Mouse (Mus musculus) left cerebral cortex, adult 8-10 months (tissue): ENCODE results near the gene Etfdh. TPM values are rescaled to one million over a fixed set of nuclear protein-coding genes. Genes with fewer than 3 reads are reported as not detected.

Experiments
- DNase-seq, 2 experiments: peaks; one replicate each; pipeline ENCODE4 v3.0.0; 2022; ENCODE audit warnings: low spot score in 2 of 2
- total RNA-seq, 4 experiments: library from RNA; stranded (reverse); gene quantifications; 2 replicates each; pipeline ENCODE4 v1.2.4; 2022

The Etfdh gene
- total RNA-seq = 10 to 100 TPM; 23.1 to 28.2 (median 25.4) TPM

DNA sequence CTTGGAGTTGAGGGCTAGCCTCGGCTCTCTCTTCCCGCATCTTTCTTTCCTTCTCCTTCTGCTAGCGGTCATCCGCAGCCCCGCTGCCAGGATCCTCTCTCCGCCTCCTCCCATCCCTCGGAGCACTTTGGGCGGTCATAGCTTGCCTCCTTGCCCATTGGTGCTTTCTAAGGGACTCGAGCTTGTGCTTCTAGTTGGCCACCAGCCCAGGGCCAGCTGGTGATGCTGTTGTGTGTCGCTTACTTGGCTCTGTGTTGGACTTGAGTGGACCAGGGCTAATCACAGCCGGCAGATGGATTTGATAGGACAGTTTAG, at the start of gene Etfdh:
Gene Etfdh (minus strand): TSS at position 85 of the 315 bp plus-strand sequence.
- DNase-seq = peak in 1 of 2 experiments; percentile 74

DNA sequence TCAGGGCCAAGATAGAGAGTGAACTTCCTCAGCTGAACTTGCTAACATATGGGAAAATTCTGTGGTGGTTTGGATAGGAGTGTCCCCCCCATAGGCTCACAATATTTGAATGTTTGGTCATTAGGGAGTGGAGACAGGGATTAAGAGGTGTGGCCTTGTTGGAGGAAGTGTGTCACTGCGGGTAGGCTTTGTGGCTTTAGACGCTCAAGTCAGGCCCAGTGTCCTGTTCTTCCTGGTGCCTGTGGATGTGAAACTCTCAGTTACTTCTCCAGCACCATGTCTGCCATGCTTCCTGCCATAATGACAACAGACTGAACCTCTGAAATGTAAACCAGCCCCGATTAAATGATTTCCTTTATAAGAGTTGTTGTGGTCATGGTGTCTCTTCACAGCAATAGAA, 47.1 kb upstream of the Etfdh start:
- DNase-seq = no peak

DNA sequence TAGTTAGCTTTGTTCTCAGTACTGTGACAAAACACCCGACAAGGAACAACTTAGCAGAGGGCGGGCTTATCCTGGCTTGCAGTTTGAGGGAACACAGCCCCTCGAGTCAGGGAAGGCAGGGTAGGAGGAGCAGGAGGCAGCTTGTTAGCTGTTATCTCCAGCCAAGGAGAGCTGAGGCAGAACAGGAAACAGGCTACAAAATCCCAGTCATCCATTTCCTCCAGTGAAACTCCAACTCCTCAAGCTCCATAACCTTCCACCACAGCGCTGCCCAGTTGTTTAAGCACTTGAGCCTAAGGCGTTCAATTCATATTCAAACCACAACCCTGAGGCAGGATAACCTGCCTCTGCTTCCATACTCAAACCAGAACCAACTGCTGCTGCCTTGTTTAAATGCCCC, 45.3 kb upstream of the Etfdh start:
- no peak for DNase-seq

DNA sequence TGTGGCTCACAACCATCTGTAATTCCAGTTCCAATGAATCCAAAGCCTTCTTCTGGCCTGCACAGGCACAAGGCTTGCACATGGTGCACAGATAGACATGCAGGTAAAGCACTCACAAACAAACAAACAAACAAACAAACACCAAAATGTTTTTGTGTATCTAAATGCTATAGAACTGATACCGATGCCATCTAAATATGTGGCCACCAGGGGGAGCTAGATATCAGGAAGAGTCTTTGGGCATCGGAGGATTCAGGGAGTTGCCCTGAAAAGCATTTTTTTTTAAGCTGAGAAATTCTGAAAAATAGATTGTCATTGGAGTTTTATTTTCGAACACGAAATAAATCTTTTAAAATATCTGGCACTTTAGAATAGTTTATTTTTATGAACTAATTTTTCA, 43.8 kb upstream of the Etfdh start:
- DNase-seq = no peak

DNA sequence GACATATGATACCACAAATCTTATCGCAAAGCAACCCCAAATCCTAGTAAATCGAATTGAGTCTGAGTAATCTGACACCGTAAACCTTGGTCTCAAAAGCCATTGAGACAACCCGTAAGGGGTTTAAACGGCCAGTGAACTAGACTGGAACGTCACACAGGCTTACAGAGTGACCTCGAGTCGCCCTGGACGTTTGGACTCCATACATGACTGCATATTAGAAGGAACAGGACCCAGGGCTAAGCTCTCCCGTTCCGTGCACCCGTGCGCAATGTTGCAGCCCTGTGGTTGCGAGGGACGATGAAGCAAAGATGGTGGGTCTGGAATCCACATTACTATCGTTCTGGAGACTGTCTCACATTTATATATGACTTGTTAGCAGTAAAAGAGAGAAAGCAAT, 42.9 kb upstream of the Etfdh start:
- DNase-seq = no peak

DNA sequence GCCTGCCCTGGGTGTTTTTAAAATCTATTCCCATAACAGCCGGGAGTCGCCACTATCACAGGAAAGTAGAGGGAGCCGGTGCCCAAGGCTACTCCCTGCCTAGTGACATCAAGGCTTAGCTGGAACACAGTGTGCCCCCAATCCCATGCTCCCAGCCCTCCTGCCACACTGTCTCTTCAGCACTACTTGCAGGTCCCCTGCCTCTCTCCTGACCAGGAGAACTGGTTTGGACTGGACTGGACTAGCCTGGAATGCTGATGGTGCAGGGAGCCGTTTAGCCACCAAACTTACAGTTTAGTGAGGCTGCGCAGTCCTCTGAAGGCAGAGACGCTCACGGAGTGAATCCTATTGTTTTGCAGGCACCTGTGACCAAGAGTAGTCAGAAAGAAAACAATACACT, 41.3 kb upstream of the Etfdh start:
- DNase-seq = no peak

DNA sequence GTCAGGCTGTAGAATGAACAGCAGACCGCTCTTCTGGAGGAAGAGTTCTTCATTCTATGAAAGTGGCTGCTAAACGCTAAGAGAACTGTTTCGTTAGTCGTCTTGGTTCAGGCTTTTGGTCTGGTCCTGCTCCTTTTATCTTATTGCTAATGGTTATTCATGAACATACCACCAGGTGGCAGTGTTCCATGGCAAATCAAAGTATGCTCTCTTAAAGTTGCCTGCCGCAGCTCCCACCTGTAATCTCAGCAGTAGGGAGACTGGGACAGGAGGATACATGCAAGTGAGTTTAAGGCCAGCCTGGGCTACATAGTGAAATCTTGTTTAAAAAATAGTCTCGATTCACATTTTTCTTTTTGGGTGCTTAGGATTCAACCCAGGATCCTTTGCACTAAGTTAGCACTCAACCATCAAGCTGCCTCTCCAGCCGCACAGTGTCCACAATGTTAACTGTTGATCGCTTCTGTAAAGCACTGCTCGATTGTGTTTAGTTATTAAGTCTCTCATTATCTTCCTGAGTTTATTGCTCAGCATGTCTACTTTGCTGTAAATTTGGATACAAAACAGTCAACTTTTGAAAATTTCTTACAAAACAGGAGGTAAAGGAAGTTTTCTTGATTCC, 35.6 kb upstream of the Etfdh start:
- no peak for DNase-seq

DNA sequence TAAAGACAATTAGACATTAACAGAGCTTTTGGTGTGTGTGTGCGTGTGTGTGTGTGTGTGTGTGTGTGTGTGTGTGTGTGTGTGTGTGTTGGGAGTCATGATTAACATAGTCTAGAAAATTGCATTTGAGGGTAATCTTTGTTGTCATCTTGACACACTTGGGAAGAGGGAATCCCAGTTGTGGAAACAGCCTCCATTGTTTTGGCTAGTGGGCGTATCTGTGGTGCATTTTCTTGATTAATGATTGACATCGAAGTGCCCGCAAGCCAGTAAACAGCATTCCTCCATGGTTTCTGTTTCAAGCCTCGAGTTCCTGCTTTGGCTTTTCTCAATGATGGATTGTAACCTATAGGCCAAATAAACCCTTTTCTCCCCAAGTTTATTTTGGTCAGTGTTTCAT, 27.4 kb upstream of the Etfdh start:
- no peak for DNase-seq

DNA sequence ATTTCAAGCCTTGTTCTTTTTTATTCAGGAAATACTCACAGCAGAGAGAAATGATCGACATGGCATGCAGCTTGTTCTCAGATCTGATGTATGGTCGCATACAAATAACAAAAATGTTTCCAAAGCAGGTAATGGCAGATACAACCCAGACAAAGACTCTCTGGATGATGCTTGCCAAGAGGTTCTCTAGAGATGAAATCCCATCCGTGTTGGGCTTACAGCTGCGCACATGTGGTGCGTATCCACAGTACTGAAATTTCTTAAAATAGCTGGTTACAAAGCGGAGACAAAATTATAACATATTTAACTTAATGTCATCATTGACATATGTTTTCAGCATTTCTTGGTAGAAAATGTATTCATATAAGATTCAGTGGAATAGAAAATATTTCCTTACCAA, 22.8 kb upstream of the Etfdh start:
- DNase-seq = no peak

DNA sequence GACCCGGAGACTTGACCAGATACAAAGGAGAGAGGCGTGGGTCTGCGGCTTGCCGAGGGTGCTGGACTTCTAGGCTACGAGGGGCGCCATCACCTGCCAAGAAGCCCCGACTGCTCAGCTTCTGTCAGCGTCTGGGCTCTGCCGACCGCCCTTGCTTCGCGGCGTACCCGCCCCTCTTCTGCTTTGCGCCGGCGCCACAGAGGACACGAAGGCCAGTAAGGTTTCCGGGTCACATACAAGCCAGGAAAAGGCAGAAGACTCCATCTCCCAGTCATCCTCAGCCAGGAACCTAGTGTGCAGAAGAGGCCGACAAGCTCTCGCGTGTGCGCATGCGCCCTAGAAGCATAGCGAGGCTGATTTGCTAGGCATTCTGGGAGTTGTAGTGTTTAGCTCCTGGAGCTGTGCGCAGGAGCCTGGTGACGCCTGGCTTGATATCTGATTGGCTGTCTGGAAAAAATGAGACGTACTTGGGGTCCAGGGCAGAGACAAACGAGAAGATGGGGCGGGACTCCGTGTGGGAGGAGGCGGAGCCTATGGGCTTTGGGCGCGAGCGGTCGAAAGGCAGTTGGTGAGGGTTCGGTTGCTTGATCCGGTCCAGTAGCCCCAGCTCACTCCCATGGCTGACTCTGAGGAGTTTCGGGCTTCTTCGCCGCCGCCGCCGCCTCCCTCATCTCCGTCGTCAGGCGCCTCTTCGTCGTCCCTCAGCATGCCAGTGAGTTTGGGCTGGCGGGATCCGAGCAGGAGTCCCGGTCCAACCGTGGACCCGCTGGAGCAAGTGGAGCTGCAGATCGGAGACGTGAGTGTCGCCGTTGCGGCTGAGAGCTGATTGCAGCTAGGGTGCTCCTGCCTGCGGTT, 512 bp downstream of the Etfdh start, which contains the start of gene 4930579G24Rik:
Gene 4930579G24Rik (plus strand): TSS at position 519 of the 855 bp plus-strand sequence.
- DNase-seq = peak; percentile 79 to 99

DNA sequence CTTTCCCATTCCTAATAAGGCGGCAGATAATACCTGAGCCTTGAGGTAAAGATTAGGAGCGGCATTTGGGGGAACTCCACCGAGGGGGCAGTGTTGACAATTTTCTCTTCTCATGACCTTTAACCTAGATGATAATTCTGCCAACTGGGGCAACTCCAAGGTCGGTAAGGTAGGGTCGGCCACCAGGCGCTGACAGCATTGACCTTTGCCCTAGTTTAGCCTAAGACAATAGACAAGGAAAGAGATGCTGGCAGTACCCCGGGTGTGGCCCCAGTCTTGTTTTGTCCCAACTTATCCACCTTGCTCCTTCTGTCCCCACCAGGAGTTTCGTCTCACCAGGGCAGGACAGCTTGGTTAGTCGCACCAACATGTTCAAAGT, 1.1 kb downstream of the Etfdh start:
- DNase-seq = no peak

DNA sequence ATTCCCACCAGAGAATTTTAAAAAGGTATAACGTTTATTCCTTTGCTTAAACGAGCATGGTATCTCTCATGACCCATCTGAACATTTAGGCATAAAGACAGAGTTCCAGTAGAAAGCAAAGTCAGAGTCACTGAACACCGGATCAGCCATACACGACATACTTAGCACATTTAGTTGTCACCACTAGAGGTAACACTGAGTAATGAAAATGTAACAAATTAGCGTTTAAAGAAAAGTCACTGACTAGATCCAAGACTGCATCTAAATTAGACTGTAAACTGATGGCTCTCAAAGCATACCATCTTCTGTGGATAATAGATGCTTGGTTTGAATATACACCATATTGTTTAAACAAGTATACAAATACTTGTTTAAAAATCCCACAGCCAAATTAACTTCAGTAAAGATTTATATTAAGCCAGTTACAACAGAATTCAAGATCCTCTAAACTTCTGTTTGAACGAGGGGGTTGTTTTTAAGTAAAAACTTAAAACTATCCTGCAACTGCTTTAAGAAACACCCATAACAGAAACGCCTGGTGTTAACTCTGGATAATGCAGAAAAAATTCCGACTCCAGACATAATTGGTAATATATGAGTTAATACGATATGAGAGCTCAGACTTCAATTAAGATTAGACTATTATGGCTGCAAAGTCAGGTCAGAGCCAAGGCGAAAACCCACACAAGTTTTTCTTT, 1.7 kb downstream of the Etfdh start:
- no peak for DNase-seq

DNA sequence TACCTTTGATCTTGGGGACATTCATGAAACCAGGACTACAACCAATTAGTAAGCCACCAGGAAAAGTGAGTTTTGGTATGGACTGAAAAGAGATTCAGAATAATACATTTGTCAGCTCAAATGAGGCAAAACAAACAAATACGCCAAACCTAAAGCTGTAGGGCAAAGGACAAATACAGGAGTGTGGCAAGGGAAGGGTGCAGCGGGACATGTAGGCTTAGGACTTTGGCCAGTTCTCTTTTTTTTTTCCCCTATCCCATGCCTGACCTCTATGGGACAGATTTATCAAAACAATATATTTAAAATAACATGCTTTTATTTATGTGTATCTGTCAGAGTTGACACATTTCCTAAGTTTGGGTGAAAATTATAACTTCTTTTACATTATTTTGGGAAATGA, 19.4 kb downstream of the Etfdh start:
- no peak for DNase-seq

DNA sequence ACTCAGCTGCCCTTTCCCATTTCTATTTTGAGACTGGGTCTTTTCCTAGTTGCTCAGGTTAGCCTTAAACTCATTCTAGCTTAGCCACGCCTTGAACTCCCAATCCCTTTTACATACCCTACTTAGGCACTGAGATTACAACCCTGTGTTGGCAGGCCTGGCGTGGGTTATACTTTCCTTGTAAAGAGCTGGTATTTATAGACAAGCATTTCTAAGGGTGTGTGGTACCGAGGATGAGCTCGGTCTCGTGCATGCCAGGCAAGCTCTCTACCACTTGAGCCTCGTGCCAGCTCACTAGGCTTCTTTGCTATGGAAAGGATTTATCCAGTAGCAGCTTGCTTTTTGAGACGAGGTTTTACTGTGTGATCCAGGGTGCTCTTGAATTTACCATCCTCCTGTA, 33.8 kb downstream of the Etfdh start:
- no peak for DNase-seq

DNA sequence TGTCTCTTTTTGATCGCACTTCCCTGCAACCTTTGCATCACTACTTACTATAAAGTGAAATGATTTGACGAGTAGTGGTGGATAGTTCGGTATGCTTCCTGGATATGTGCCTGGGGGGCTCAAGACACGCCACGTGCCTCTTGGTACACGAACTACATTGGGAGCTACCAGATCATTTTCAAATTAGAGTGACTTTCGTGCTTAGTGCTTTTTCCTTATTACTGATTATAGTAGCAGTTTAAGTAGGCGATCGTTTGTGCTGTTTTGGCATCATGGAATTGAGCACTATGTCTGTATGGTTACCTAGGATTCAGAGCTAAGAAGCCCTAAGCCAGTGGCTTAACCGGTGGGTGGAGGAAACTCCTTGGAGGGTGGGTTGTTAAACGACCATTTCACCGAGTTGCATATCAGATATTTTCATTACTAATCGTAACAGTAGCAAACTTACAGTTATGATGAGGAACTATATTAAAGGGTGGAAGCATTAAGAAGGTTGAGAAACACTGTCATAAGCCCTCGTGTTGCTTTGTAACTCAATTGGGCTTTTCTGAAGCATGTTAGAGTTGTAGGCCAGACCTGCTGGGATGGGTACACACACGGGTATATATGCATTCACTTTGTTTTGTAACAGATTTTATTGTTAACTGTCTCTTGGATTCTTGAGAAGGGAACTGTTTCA, 37.4 kb downstream of the Etfdh start:
- DNase-seq = no peak

DNA sequence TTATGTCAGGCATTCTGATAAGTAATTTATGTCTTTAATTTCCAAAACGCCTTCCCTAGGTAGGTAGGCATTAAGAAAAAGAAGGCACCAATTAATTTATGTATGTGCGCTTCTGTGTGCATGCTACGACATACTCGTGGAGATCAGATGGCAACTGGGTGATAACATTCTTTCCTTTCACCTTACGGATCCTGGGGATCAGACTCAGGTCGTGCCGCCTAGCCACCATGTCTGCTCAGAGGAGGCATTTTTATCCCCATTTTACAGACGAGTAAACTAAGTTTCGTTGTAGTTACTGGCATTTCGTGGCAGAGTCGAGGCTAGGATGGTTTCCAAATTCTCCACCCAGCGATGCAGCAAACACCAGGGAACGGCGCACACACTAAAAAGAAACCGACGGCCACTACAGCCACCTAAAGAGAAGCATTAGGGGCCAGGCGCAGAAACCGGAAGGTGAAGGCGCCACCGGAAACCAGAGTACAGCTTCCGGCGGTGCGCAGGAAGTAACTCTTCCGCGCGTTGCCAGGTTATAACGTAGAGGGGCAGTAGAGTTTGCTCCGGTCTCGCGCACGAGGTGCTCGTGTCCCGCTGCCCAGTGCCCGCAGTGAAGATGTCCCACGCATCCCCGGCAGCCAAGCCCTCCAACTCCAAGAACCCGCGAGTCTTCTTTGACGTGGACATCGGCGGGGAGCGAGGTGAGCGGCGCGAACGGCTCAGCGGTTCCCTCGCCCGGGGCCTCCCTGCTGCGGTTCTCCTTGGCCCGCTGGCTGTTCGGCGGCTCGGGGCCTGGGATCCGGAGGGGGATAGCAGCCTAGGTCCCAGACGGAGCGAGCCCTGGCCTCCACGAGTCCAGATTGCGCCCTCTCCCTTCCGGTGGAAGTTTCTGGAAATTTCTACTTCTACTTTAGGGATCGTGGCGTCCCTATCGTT, 38.2 kb downstream of the Etfdh start, which contains the start of gene Ppid:
Gene Ppid (plus strand): TSS at position 480 of the 930 bp plus-strand sequence.
- DNase-seq = peak; percentile 58 to 63

DNA sequence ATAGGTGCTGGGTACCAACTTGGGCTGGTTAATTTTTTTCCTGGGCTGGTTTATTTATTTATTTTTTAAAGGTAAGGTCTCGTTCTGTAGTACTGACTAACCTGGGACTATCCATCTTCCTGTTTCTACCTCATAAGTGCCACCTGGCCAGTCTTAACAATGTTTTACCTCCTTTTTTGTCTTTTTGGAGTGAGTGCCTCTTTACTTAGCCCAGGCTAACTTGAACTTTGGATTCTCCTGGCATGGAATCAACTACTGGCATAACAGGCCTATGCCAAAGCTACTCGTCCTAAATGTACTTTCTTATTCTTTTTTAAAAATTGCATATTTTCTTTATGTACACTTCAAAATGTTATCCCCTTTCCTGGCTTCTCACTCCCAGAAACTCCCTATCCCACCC, 39.6 kb downstream of the Etfdh start:
- DNase-seq = no peak

DNA sequence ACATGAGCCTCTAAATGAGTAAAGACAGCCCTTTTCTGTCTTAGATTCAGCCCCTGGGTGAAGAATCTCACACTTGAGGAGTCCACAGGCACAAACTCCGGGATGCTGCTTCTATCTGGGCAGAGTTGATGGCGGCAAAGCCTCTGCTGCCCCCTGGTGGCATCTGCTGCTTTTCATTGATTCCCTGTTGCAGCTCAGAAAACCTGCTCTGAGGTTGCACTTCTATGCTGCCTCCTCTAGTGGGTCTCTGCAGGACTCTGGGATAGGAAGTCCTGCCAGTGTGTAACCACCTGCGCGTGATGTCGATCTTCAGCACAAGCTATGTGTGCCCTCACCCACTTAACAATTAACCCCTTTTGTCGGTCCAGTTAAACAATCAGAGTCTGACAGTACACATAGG, 42.5 kb downstream of the Etfdh start:
- DNase-seq = peak; percentile 78 to 84

DNA sequence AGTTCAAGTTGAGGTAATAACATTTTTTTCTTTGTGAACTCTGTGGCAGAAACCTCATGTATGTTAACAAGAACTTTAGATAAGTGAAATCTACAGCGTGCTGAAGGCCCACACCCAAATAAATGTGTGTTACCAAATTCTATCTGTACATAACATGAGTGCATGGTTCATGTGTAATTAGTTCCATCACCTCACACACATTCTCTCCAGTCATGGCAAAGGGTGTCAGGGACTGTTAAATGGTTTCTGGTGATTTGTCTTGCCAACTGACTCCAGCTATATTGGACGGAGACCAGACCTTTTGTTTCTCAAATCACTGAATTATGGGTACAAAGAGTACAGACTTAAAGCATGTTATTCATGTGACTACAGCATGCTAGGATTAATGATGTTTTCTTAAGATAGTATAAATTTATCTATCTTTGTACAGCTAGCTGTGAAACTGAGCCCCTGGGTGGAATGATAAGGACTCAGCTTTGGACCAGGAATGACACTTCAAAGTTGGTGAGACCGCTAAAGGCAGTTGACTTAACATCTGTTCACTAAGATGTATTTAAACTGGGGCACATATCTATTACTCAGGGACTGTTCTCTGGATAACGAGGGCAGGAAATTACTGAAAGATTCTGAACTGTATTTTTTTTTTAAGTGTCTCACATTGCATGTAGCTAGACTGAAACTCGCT, 49.3 kb downstream of the Etfdh start:
- DNase-seq = no peak

DNA sequence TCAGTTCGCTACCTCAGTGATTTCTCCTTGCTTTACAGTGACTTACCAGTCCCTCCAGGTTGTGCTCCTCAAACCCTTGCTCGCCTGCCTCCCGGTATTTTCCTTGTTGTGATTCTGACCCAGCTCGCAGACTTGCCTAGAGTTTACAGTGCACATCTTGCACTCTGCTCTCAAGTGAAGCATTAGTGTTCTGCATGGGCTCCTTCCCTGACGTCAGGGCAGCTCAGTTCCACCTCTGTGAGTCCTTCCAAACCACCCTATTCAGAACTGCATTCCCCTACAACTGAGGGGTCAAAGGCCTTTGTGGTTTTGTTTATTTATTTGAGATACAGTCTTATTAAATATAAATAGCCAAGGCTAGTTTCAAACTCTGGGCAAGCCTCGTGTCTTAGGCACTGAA, 51.1 kb downstream of the Etfdh start:
- no peak for DNase-seq
